Mouse (Mus musculus) gonadal fat pad, adult 2 months (tissue): ENCODE data around the gene Cadm2. TPM values are rescaled to one million over a fixed set of nuclear protein-coding genes. Genes with fewer than 3 reads are reported as not detected.

Experiments
- DNase-seq: peaks from one replicate; pipeline ENCODE4 v3.0.0-alpha.2; 2012; ENCODE audit warnings: low read depth
- polyA plus RNA-seq: library from polyadenylated mRNA; depleted of rRNA; stranded (reverse); fragments of >200 nt; gene quantifications from 2 replicates; pipeline ENCODE4 v1.2.3, GENCODE M21; 2012

Cadm2 gene
- polyA plus RNA-seq, 1 experiment: 1.8 TPM

DNA sequence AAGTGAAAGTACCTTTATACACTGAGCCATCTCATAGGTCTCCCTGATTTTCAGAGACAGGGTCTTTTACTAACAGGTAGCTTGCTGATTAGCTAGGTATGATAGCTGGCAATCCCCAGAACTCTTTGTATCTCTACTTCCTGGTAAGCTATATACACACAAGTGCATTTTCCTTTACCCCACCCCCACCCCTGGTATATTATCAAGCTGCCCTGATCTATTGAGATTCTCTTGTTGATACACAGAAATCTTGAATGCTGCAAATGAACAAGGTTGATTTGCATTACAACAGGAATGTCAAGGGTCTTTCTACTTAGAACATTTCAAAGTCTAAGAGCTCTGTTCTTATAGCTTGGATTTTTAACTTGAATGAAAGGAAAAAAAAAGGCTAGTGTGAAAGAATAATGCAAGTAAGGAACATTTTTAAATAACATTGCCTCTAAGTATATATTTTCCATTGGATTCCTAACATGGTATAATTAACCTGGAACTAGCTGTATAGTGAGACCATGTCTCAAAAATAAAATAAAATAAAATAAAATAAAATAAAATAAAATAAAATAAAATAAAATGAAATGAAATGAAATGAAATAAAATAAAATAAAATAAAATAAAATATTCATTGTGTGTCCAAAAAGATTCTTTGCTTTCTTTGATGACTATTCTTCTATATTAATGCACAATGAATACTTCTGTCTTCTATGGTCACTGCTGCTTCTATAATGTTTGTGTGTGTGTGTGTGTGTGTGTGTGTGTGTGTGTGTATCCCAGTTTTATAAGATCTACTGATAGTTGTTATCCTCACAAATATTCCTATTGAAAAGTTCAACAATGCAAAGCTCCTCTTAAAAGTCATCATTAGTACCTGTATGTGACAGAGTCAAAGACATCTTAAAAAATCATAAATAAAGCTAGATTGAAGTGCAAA lies 858.9 kb downstream of the Cadm2 start:
- DNase-seq: no peak

DNA sequence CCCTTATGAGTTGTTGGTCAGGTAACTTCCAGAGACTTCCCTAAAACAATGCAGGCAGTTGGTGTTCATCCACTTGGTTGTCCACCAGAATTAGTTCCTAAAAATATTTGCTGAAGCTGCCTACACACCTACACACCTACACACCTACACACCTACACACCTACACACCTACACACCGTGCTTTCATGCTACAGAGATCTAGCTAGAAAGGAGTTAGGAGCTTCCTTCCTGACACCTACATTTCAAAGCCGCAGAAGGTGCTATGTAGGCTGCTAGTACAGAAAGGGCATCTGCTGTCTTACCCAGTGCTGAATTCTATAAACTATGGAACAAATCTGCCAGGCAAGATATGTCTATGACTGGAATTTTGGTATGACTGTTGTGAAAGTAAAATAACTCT lies 872.2 kb downstream of the Cadm2 start:
- DNase-seq: no peak

DNA sequence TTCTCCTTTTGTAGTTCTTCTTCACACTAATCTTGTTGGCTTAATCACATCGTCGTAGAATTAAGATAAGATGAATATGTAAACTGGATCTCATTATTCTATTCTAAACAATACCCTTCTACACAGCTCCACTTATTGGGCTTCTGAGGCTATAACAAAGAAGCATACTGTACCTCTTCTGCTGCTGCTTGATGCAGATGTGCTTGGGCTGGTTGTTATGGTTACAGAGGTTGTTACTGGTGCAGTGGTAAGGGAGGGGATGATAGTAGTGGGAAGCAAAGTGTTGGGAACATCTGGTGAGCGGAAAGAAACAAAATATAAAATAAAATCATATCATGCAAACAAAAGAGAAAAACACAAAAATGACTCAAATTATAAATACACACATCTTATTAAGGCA lies 889.5 kb downstream of the Cadm2 start:
- no peak for DNase-seq

DNA sequence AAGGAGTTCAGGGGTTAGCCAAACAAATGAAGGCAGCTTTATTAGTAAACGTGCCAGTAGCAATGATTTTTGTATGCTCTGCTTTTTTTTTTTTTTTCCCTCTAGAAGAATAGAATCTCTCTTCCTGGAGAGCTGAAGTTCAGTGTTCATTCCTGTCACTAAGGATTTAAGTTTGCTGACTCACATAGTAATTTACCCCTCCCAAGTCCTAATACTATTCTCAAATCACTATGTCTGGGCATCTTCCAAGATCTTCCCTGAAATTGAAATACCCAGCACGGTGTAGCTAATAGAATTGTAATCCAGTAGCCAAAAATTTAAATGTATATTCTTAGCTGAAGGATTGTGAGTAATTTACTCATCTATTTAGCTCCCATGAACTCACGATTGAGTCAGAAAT lies 914.2 kb downstream of the Cadm2 start:
- DNase-seq: no peak

DNA sequence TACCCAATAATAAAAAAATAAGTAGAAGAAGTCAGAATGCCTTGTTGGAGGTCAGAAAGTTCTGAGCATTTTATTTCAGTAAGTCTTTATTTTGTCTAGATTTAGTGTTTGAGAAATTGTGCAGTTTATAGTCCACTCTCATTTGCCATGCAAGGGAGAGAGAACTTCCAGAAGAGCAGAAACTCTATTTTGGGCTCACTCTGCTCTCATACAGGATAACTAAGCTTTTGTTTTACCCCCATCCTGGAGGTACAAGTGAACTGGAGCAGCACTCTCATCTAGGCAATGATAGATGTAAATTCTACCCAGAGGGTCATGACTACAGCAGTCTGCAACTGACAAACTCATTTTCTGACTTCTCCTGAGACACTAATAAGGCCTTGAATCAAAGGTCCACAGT lies 925.9 kb downstream of the Cadm2 start:
- no peak for DNase-seq

DNA sequence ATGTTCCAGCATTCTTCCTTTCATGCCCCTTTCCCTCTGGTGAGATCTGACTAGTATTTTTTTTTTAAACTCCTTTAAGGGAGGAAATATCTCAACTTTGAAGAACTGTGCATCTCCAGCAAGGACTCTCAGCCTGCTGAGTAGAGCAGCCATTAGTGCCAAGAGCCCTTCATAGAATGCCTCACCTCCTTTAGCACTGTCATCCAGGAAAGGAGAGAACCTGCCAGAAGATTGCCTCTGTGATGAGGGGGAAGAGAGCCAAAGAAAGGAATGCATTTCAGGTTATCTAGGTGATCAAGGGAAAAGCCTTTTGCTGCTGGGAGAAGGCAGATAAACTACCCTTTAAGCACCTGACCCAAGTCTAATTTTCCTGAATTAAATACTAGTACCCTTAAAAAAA lies 943.5 kb downstream of the Cadm2 start:
- no peak for DNase-seq

DNA sequence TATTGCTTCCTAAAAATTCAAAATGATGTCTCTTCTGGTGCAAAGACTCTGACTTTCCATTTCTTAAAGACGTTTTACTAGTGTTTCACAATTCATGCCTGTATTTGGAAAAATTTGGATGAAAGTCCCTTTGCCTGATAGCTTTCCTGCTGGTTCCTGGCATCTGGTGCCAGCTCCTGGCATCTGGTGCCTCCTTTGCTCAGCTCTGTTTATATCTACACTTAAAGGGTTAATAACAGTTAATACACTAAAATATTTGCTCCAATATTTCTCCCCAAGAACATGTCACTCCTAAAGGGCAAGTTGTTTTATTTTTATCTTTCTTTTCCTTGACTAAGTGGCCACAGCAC lies 969.7 kb downstream of the Cadm2 start:
- DNase-seq: no peak

DNA sequence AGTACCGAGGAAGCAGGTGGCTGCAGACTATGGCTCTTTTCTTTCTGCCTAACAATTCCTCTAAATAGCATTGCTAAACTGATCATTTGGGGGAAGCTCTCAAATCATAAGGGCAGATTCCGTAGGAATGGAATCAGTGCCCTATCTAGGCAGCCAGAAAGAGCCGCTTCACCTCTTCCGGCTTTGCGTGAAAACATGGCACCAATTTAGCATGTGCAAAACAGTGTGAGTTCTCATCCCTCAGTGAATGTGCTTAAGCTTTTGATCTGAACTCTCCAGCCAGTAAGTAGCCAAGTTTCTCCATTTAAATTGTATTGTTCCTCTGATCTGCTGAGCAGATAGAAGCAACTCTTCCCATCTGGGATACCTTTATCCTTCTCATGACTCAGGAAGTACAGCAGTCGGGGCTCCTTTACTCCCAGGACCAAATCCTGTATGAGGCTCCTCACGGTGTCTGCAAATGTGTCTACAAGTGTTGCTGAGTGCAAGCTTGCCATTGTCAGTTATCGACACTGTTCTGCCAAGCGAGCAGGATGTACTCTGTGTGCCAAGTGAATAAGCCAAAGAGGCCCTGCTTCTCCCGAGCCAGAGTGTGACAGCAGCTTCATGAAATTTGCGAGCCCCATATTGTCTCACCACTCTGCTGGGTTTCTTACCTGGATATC lies 970.2 kb downstream of the Cadm2 start:
- no peak for DNase-seq

DNA sequence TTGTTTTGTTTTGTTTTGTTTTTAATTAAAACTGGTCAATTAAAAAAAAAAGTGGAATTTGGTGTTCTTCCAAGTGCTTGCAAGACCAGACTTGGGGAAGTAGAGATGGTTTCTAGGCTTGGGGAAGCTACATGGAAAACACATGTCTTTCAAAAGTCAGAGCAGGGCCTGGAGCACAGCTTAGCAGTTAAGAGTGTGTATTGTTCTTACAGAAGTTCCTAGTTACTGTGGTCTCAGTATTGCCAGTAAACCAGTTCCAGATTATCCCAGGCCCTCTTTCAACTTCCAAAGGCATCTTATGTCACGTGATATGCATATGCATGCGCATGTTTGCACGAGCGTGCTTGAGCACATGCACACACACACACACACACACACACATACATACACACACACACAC lies 972.9 kb downstream of the Cadm2 start:
- DNase-seq: no peak

DNA sequence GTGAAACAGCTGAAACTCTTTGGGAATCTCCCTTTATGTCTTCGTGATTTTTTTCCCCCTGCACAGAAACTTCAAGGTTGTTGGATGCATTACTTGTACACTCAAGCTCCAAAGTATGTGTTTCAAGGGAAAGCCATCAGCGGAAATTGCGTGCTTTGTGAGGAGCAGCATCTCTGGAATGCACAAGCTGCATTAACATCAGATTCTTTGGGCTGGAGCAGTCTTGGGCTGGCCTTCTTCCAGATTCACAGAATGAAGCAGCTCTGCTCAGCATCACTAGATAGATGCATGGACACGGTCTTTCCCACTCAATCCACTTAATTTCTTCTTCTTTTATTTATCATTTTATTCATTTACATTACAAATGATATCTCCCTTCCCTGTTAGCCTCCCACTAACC lies 977.1 kb downstream of the Cadm2 start:
- no peak for DNase-seq

DNA sequence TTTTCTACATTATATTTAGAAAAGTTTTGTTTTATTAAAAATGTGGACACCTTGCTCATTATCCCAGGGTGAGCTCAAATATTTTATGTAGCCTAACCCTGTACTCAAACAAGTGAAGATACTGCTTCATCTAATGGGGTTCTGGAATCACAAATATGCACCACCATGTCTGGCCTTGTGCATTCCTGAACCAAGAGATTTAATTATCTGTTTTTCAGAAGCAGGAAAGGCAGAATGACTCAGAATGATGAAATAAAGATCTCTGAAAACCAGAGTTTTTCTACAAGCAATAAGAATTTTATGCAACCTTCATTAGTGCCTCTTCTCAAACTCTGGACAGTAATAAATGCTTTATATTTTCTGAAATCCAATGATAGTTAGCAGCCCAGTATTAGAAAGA lies 993.2 kb downstream of the Cadm2 start:
- DNase-seq: no peak

DNA sequence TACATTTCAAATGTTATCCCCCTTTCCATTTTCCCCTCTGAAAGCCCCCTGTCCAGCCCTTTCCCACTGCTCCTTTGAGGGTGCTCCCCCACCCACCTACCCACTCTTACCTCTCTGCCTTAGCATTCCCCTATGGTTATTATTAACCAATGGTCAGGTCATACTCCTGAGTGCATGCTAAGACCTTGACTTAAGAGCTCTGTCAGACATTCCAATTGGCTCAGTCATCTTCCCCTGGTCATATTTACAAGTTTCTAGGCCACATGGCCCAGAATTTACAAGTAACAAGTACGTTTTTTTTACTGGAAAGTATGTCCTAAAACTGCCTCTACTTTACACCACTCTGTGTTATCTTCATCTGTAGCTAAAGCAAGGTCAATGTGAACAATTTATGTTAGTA lies 998.3 kb downstream of the Cadm2 start:
- no peak for DNase-seq

DNA sequence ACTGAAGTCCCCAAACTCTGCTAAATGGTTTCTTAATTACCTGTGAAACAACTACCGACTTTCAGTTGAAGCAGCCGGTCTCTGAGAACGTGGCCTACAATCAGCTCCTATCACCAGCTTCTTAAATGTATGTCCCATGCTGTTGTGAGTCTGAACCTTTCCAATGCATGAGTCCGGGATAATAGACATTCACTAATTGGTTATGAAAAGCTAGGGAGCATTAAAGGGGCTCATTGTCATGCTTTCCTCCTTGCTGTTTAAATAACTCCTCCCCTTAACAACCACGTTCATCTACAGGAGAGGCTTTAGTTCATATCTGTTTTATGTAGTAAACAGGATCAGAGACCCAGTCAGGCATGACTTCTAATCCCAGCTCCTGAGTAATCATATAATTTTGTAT lies 1008.1 kb downstream of the Cadm2 start:
- no peak for DNase-seq
